Mouse (Mus musculus): ENCODE measurements around the gene Atp1a3. TPM values are rescaled to one million over a fixed set of nuclear protein-coding genes. Genes with fewer than 3 reads are reported as not detected.

Gene Atp1a3
- polyA plus RNA-seq (2017; shearing (Covaris generic)), result 1 to 10 TPM in 1 of 2 experiments, under 1 TPM in 1; 0.66 to 5.4 TPM

GRCm38 (mm10) chr7:25005421-25006065 lies at the start of gene Atp1a3:
Atp1a3 (minus strand) TSS chr7:25005958.

GRCm38 (mm10) chr7:24971972-24972893 lies 33.5 kb downstream of the Atp1a3 start, which contains the start of gene Rabac1:
Rabac1 (minus strand) TSS chr7:24972754.

GRCm38 (mm10) chr7:24944257-24944950 lies 61.4 kb downstream of the Atp1a3 start, which contains the start of gene Gm4881:
Gm4881 (minus strand) TSS chr7:24944494.

Other genes starting within 250 kb of the Atp1a3 start
- gene Cd177, start 245.6 kb downstream of the Atp1a3 start, polyA plus RNA-seq (2017; shearing (Covaris generic)), result under 1 TPM; 0.33 to 0.34 TPM
- 1 to 10 TPM in 1 of 2 experiments, under 1 TPM in 1; 0.82 to 1.6 TPM for gene Ceacam10, start 228.8 kb downstream of the Atp1a3 start, polyA plus RNA-seq (2017; shearing (Covaris generic))
- gene Gm9844, start 143.7 kb downstream of the Atp1a3 start, polyA plus RNA-seq (2017; shearing (Covaris generic)), result 10 to 100 TPM; 35.8 to 42.4 TPM
- not detected for gene Lypd4, start 136.0 kb downstream of the Atp1a3 start, polyA plus RNA-seq (2017; shearing (Covaris generic))
- gene Dmrtc2, start 135.9 kb downstream of the Atp1a3 start, polyA plus RNA-seq (2017; shearing (Covaris generic)), result under 1 TPM in 1 of 2 experiments, not detected in 1; 0.23 TPM
- gene Rps19, start 121.6 kb downstream of the Atp1a3 start, polyA plus RNA-seq (2017; shearing (Covaris generic)), result 1,000 to 10,000 TPM; 3,658 to 5,329 TPM
- gene Cd79a, start 108.6 kb downstream of the Atp1a3 start, polyA plus RNA-seq (2017; shearing (Covaris generic)), result 10 to 100 TPM; 20.1 to 49.7 TPM
- gene Arhgef1, start 103.0 kb downstream of the Atp1a3 start, polyA plus RNA-seq (2017; shearing (Covaris generic)), result 1,000 to 10,000 TPM; 1,361 to 1,690 TPM
- gene Gm4881, start 61.5 kb downstream of the Atp1a3 start, polyA plus RNA-seq (2017; shearing (Covaris generic)), result not detected
- gene Rabac1, start 33.2 kb downstream of the Atp1a3 start, polyA plus RNA-seq (2017; shearing (Covaris generic)), result 100 to 1,000 TPM; 598 to 776 TPM
- gene Grik5, start 66.4 kb upstream of the Atp1a3 start, polyA plus RNA-seq (2017; shearing (Covaris generic)), result 1 to 10 TPM; 9.0 to 9.7 TPM
- 10 to 100 TPM; 29.8 to 38.6 TPM for gene Zfp574, start 66.6 kb upstream of the Atp1a3 start, polyA plus RNA-seq (2017; shearing (Covaris generic))
- gene Pou2f2, start 173.8 kb upstream of the Atp1a3 start, polyA plus RNA-seq (2017; shearing (Covaris generic)), result 100 to 1,000 TPM in 1 of 2 experiments, 10 to 100 TPM in 1; 66.9 to 118 TPM
- gene Dedd2, start 214.7 kb upstream of the Atp1a3 start, polyA plus RNA-seq (2017; shearing (Covaris generic)), result 100 to 1,000 TPM in 1 of 2 experiments, 10 to 100 TPM in 1; 97.0 to 125 TPM
- 1 to 10 TPM; 3.4 to 3.5 TPM for gene Zfp526, start 215.5 kb upstream of the Atp1a3 start, polyA plus RNA-seq (2017; shearing (Covaris generic))
- 10 to 100 TPM; 85.3 to 85.7 TPM for gene Gsk3a, start 231.9 kb upstream of the Atp1a3 start, polyA plus RNA-seq (2017; shearing (Covaris generic))
- 1 to 10 TPM; 1.5 to 1.9 TPM for gene Erf, start 244.8 kb upstream of the Atp1a3 start, polyA plus RNA-seq (2017; shearing (Covaris generic))

Data from inflammation-experienced regulatory T-cells (primary cell).